Mouse (Mus musculus) heart, embryonic 16.5 days (tissue): Measurements from ENCODE around the gene Ramp3. TPM values are rescaled to one million over a fixed set of nuclear protein-coding genes. Genes with fewer than 3 reads are reported as not detected.

Experiments used
- ATAC-seq: fragments of 200-750 bp; cut with Nextera tagmentation; replicated peaks from 2 replicates; pipeline ENCODE4 v1.8.0; 2017; ENCODE audit warnings: moderate number of reproducible peaks; ENCODE audit not compliant: insufficient read depth, low FRiP score; ENCODE audit errors: extremely low read depth
- H3K27ac ChIP-seq: fragments of 300-500 bp; sonication (generic); 2 replicates; pipeline ENCODE4 v1.5.1; 2014; ENCODE audit warnings: mild to moderate bottlenecking, low read length, control low read depth, moderate library complexity
- H3K27me3 ChIP-seq: fragments of 300-500 bp; sonication (generic); 2 replicates; pipeline ENCODE4 v1.6.1; 2014; ENCODE audit warnings: low read length, mixed read lengths; ENCODE audit not compliant: control insufficient read depth, insufficient read depth
- H3K36me3 ChIP-seq: fragments of 300-500 bp; sonication (generic); 2 replicates; pipeline ENCODE4 v1.6.1; 2014; ENCODE audit not compliant: control insufficient read depth, insufficient read depth
- H3K4me1 ChIP-seq: fragments of 300-500 bp; sonication (generic); 2 replicates; pipeline ENCODE4 v1.6.1; 2014; ENCODE audit warnings: low read length, mixed read lengths; ENCODE audit not compliant: control insufficient read depth, insufficient read depth
- H3K4me2 ChIP-seq: fragments of 300-500 bp; sonication (generic); 2 replicates; pipeline ENCODE4 v1.6.1; 2014; ENCODE audit warnings: low read depth, mild to moderate bottlenecking, control low read depth, low read length
- H3K4me3 ChIP-seq: fragments of 300-500 bp; sonication (generic); 2 replicates; pipeline ENCODE4 v1.5.1; 2014; ENCODE audit warnings: mild to moderate bottlenecking, control low read depth, low read length
- H3K9ac ChIP-seq: fragments of 300-500 bp; sonication (generic); 2 replicates; pipeline ENCODE4 v1.6.1; 2014; ENCODE audit warnings: low read length, control low read depth
- H3K9me3 ChIP-seq: fragments of 300-500 bp; sonication (generic); replicated peaks from 2 replicates; pipeline ENCODE4 v1.6.1; 2016; ENCODE audit warnings: low read length; ENCODE audit not compliant: control insufficient read depth
- WGBS: fragments of 180-500 bp; shearing (Covaris S2); extraction: QIAGEN DNeasy Blood & Tissue Kit; methylation state at CpG from one replicate; pipeline ENCODE4 v1.1.7; 2014; 5-methylcytosine and 5-hydroxymethylcytosine counted together
- polyA plus RNA-seq: library from polyadenylated mRNA; unstranded; fragments of >200 nt; fragmentation: Nextera tagmentation; extraction: Ambion mirVana; gene quantifications from 2 replicates; pipeline ENCODE4 v1.2.1, GENCODE M21; 2015

The Ramp3 gene
- polyA plus RNA-seq, 1 experiment from 2014 or later = 5.9 TPM

GRCm38 (mm10) chr11:6679694-6680396 is 21.5 kb downstream of the Ramp3 start:
- H3K27ac ChIP-seq = peak overlapping the region; percentile 68
- peak overlapping the region; percentile 53 for H3K4me2 ChIP-seq
- H3K9ac ChIP-seq = no peak overlapping the region; the same call in 1 of the 2 replicates
- H3K27me3 ChIP-seq = no peaks in the 10 kb centered on the region
- H3K4me3 ChIP-seq = peak overlapping the region; percentile 24
- peaks cover 4% of the 10 kb centered on the region for H3K4me1 ChIP-seq
- no peaks in the 10 kb centered on the region for H3K9me3 ChIP-seq
- H3K36me3 ChIP-seq = no peaks in the 10 kb centered on the region
- WGBS = 53% methylated on average over 17 of the region's 17 CpGs
- no peak for ATAC-seq

- peak; percentile 64 for ATAC-seq
- Histone ChIP-seq H3K9me3 (no peaks in the 10 kb centered on the region), H3K27me3 (no peaks in the 10 kb centered on the region), H3K9ac (peak overlapping the region; percentile 41; the same call in 1 of the 2 replicates), H3K4me2 (peak overlapping the region; percentile 53), H3K36me3 (no peaks in the 10 kb centered on the region), H3K4me1 (peaks cover 4% of the 10 kb centered on the region), H3K27ac (peak overlapping the region; percentile 63), H3K4me3 (peak overlapping the region; percentile 24)
- 16% methylated on average over 10 of the region's 10 CpGs for WGBS
Observed at GRCm38 (mm10) chr11:6680397-6680818, 22.1 kb downstream of the Ramp3 start.

GRCm38 (mm10) chr11:6684741-6685140 is 26.4 kb downstream of the Ramp3 start:
- Histone ChIP-seq H3K4me1 (peaks cover 4% of the 10 kb centered on the region), H3K4me3 (no peak overlapping the region), H3K9ac (no peak overlapping the region), H3K27me3 (no peaks in the 10 kb centered on the region), H3K4me2 (no peak overlapping the region), H3K9me3 (no peaks in the 10 kb centered on the region), H3K36me3 (no peaks in the 10 kb centered on the region), H3K27ac (no peak overlapping the region)
- no peak for ATAC-seq
- 58% methylated on average over 3 of the region's 3 CpGs for WGBS

- ATAC-seq = no peak
- Histone ChIP-seq H3K27ac (no peak overlapping the region), H3K9me3 (no peaks in the 10 kb centered on the region), H3K9ac (no peak overlapping the region), H3K27me3 (no peaks in the 10 kb centered on the region), H3K4me1 (no peaks in the 10 kb centered on the region), H3K4me3 (no peak overlapping the region), H3K4me2 (no peak overlapping the region), H3K36me3 (no peaks in the 10 kb centered on the region)
- 70% methylated on average over 3 of the region's 3 CpGs for WGBS
Observed at GRCm38 (mm10) chr11:6688888-6689287, 30.6 kb downstream of the Ramp3 start.

GRCm38 (mm10) chr11:6692341-6692740 is 34.0 kb downstream of the Ramp3 start:
- no peak overlapping the region for H3K4me2 ChIP-seq

GRCm38 (mm10) chr11:6694114-6694513 is 35.8 kb downstream of the Ramp3 start:
- H3K36me3 ChIP-seq = no peaks in the 10 kb centered on the region
- WGBS = 88% methylated on average over 10 of the region's 10 CpGs
- H3K4me2 ChIP-seq = no peak overlapping the region
- H3K9me3 ChIP-seq = no peaks in the 10 kb centered on the region
- H3K27ac ChIP-seq = no peak overlapping the region
- H3K27me3 ChIP-seq = no peaks in the 10 kb centered on the region
- H3K9ac ChIP-seq = no peak overlapping the region
- no peak overlapping the region for H3K4me3 ChIP-seq
- H3K4me1 ChIP-seq = no peaks in the 10 kb centered on the region
- no peak; the same call in 1 of the 2 replicates for ATAC-seq

More at GRCm38 (mm10) chr11:6692341-6692740, 34.0 kb downstream of the Ramp3 start:
- ATAC-seq = no peak
- Histone ChIP-seq H3K27me3 (no peaks in the 10 kb centered on the region), H3K9me3 (no peaks in the 10 kb centered on the region), H3K4me1 (no peaks in the 10 kb centered on the region), H3K9ac (no peak overlapping the region), H3K27ac (no peak overlapping the region), H3K4me3 (no peak overlapping the region), H3K36me3 (no peaks in the 10 kb centered on the region)
- WGBS = 54% methylated on average over 6 of the region's 6 CpGs

- peak; percentile 65; the same call in 1 of the 2 replicates for ATAC-seq
- Histone ChIP-seq H3K9ac (0 out of 2 replicates have a peak overlapping the region, but pooled peaks have one; percentile 2), H3K27me3 (no peaks in the 10 kb centered on the region), H3K27ac (peak overlapping the region; percentile 0; the same call in 1 of the 2 replicates), H3K4me3 (peak overlapping the region; percentile 32), H3K9me3 (no peaks in the 10 kb centered on the region), H3K4me1 (no peaks in the 10 kb centered on the region), H3K4me2 (peak overlapping the region; percentile 41), H3K36me3 (no peaks in the 10 kb centered on the region)
- WGBS = 50% methylated on average over 12 of the region's 12 CpGs
Observed at GRCm38 (mm10) chr11:6695176-6695575, 36.9 kb downstream of the Ramp3 start.

- no peak overlapping the region for H3K9ac ChIP-seq
- H3K27ac ChIP-seq = no peak overlapping the region
- no peaks in the 10 kb centered on the region for H3K27me3 ChIP-seq
- 71% methylated on average over 8 of the region's 8 CpGs for WGBS
- no peak overlapping the region for H3K4me2 ChIP-seq
- H3K36me3 ChIP-seq = no peaks in the 10 kb centered on the region
- no peaks in the 10 kb centered on the region for H3K4me1 ChIP-seq
- peaks cover 3% of the 10 kb centered on the region for H3K9me3 ChIP-seq
- no peak overlapping the region for H3K4me3 ChIP-seq
- ATAC-seq = no peak
Observed at GRCm38 (mm10) chr11:6696551-6696950, 38.2 kb downstream of the Ramp3 start.

GRCm38 (mm10) chr11:6697751-6698150 is 39.4 kb downstream of the Ramp3 start:
- Histone ChIP-seq H3K4me2 (no peak overlapping the region), H3K9me3 (peaks cover 4% of the 10 kb centered on the region), H3K9ac (no peak overlapping the region), H3K36me3 (no peaks in the 10 kb centered on the region), H3K27me3 (no peaks in the 10 kb centered on the region), H3K4me1 (no peaks in the 10 kb centered on the region), H3K27ac (no peak overlapping the region), H3K4me3 (no peak overlapping the region)
- 79% methylated on average over 10 of the region's 10 CpGs for WGBS
- ATAC-seq = no peak
